Mouse (Mus musculus) C2C12 (cell line): ENCODE results near the gene Hmg20a. TPM values are rescaled to one million over a fixed set of nuclear protein-coding genes. Genes with fewer than 3 reads are reported as not detected.

Experiments used
- H3K27me3 ChIP-seq: one replicate; pipeline ENCODE4 v1.6.1; 2011; ENCODE audit not compliant: control insufficient read depth, insufficient read depth, insufficient read length
- H3K36me3 ChIP-seq: one replicate; pipeline ENCODE4 v1.6.1; 2011; ENCODE audit not compliant: control insufficient read depth, insufficient read depth
- H3K4me3 ChIP-seq: one replicate; pipeline ENCODE4 v1.5.1; 2011; ENCODE audit warnings: mild to moderate bottlenecking, control low read depth; ENCODE audit not compliant: poor library complexity, insufficient read depth, severe bottlenecking
- H3K79me2 ChIP-seq: one replicate; pipeline ENCODE4 v1.6.1; 2011; ENCODE audit not compliant: control insufficient read depth, insufficient read depth
- H3K79me3 ChIP-seq: one replicate; pipeline ENCODE4 v1.6.1; 2011; ENCODE audit warnings: low read depth, control low read depth
- H3ac ChIP-seq: one replicate; pipeline ENCODE3; 2011; ENCODE audit warnings: low read depth; ENCODE audit not compliant: control insufficient read depth, insufficient read length
- CEBPB ChIP-seq: IDR thresholded peaks from one replicate; pipeline ENCODE4 v1.6.1; 2011; ENCODE audit warnings: low read depth, mild to moderate bottlenecking, control low read depth, moderate library complexity
- CTCF ChIP-seq: IDR thresholded peaks from one replicate; pipeline ENCODE4 v1.5.1; 2011; ENCODE audit not compliant: control insufficient read depth, insufficient read depth, insufficient read length
- FOSL1 ChIP-seq: IDR thresholded peaks from one replicate; pipeline ENCODE4 v1.8.0; 2011; ENCODE audit warnings: mild to moderate bottlenecking, low read length; ENCODE audit not compliant: poor library complexity, insufficient read depth, severe bottlenecking
- MAX ChIP-seq: IDR thresholded peaks from one replicate; pipeline ENCODE4 v1.6.1; 2011; ENCODE audit warnings: mild to moderate bottlenecking, control low read depth
- MYOD1 ChIP-seq: IDR thresholded peaks from one replicate; pipeline ENCODE4 v1.6.1; 2011; ENCODE audit warnings: low read depth; ENCODE audit not compliant: control insufficient read depth, insufficient read length
- MYOG ChIP-seq: IDR thresholded peaks from one replicate; pipeline ENCODE4 v1.6.1; 2011; ENCODE audit not compliant: control insufficient read depth, insufficient read length; ENCODE audit errors: extremely low read depth
- USF1 ChIP-seq: IDR thresholded peaks from one replicate; pipeline ENCODE4 v1.6.1; 2011; ENCODE audit warnings: low read depth, mild to moderate bottlenecking, control low read depth, moderate library complexity
- polyA plus RNA-seq: library from polyadenylated mRNA; unstranded; fragments of >200 nt; fragmentation: generic; extraction: Trizol; gene quantifications from one replicate; pipeline ENCODE4 v1.2.1, GENCODE M21; 2012; ENCODE audit warnings: missing spikeins

Gene Hmg20a
- polyA plus RNA-seq, 1 experiment = 9.7 TPM

- no peak overlapping the region for H3ac ChIP-seq
- no peaks in the 10 kb centered on the region for H3K27me3 ChIP-seq
- H3K79me2 ChIP-seq = no peaks in the 10 kb centered on the region
- no peaks in the 10 kb centered on the region for H3K79me3 ChIP-seq
- H3K4me3 ChIP-seq = no peak overlapping the region
- TF ChIP-seq CTCF = no peak
- no peak for TF ChIP-seq CEBPB
- TF ChIP-seq MYOG = no peak
- no peak for TF ChIP-seq USF1
- no peak for TF ChIP-seq MAX
- TF ChIP-seq MYOD1 = no peak
- no peak for TF ChIP-seq FOSL1
- H3K36me3 ChIP-seq = no peaks in the 10 kb centered on the region
Observed at GRCm38 (mm10) chr9:56456426-56456825, 38.0 kb downstream of the Hmg20a start.

GRCm38 (mm10) chr9:56460987-56461386 is 42.6 kb downstream of the Hmg20a start:
- TF ChIP-seq CEBPB (no peak), MYOD1 (no peak), CTCF (no peak), MYOG (no peak), USF1 (no peak), FOSL1 (no peak), MAX (no peak)
- no peaks in the 10 kb centered on the region for H3K27me3 ChIP-seq
- no peak overlapping the region for H3ac ChIP-seq
- H3K79me2 ChIP-seq = no peaks in the 10 kb centered on the region
- H3K4me3 ChIP-seq = no peak overlapping the region
- no peaks in the 10 kb centered on the region for H3K36me3 ChIP-seq
- no peaks in the 10 kb centered on the region for H3K79me3 ChIP-seq

- Histone ChIP-seq H3K36me3 (peaks cover 3% of the 10 kb centered on the region), H3ac (no peak overlapping the region), H3K27me3 (no peaks in the 10 kb centered on the region), H3K4me3 (no peak overlapping the region), H3K79me2 (peaks cover 9% of the 10 kb centered on the region), H3K79me3 (no peaks in the 10 kb centered on the region)
- TF ChIP-seq MAX = no peak
- TF ChIP-seq CTCF = no peak
- no peak for TF ChIP-seq MYOD1
Observed at GRCm38 (mm10) chr9:56462606-56463005, 44.2 kb downstream of the Hmg20a start.

GRCm38 (mm10) chr9:56463046-56463445 is 44.6 kb downstream of the Hmg20a start:
- no peaks in the 10 kb centered on the region for H3K27me3 ChIP-seq

GRCm38 (mm10) chr9:56463686-56464515 is 45.5 kb downstream of the Hmg20a start:
- H3K79me2 ChIP-seq = peaks cover 9% of the 10 kb centered on the region
- H3K27me3 ChIP-seq = no peaks in the 10 kb centered on the region
- peaks cover 3% of the 10 kb centered on the region for H3K36me3 ChIP-seq
- no peak overlapping the region for H3K4me3 ChIP-seq
- no peak overlapping the region for H3ac ChIP-seq
- H3K79me3 ChIP-seq = no peaks in the 10 kb centered on the region
- no peak for TF ChIP-seq CTCF
- TF ChIP-seq MYOD1 = peak; percentile 57
- TF ChIP-seq MYOG = no peak
- peak; percentile 61 for TF ChIP-seq MAX
- peak; percentile 89 for TF ChIP-seq FOSL1
- TF ChIP-seq CEBPB = peak; percentile 57

More at GRCm38 (mm10) chr9:56463046-56463445, 44.6 kb downstream of the Hmg20a start:
- H3K79me2 ChIP-seq = peaks cover 9% of the 10 kb centered on the region
- TF ChIP-seq FOSL1 (no peak), MAX (no peak), CTCF (no peak), CEBPB (no peak), USF1 (no peak), MYOD1 (no peak), MYOG (no peak)
- H3ac ChIP-seq = no peak overlapping the region
- H3K36me3 ChIP-seq = peaks cover 3% of the 10 kb centered on the region
- no peaks in the 10 kb centered on the region for H3K79me3 ChIP-seq
- H3K4me3 ChIP-seq = no peak overlapping the region

GRCm38 (mm10) chr9:56464863-56465654 is 46.6 kb downstream of the Hmg20a start:
- TF ChIP-seq MYOG (no peak), MAX (peak; percentile 59), CTCF (no peak), MYOD1 (peak; percentile 82), FOSL1 (peak; percentile 81), CEBPB (peak; percentile 78), USF1 (no peak)
- H3K36me3 ChIP-seq = peaks cover 3% of the 10 kb centered on the region

More at GRCm38 (mm10) chr9:56464863-56465654, 46.6 kb downstream of the Hmg20a start:
- H3K27me3 ChIP-seq = no peaks in the 10 kb centered on the region
- no peaks in the 10 kb centered on the region for H3K79me3 ChIP-seq
- H3ac ChIP-seq = no peak overlapping the region
- peaks cover 9% of the 10 kb centered on the region for H3K79me2 ChIP-seq
- H3K4me3 ChIP-seq = no peak overlapping the region
